Mouse (Mus musculus): ENCODE measurements around the gene Il17c.

- TF ChIP-seq GATA1 (IDR thresholded peaks at IDR 0.05; ENCODE audit: borderline replicate concordance, low read length): no peak
- no peak for TF ChIP-seq FLI1 (IDR thresholded peaks at IDR 0.05; ENCODE audit: low read length)
Observed at GRCm38 (mm10) chr8:122445203-122445602, 23.4 kb downstream of the Il17c start.

All from megakaryocyte, embryonic 14.5 days (primary cell).